ENCODE assay signal across 25 mouse cellular contexts in the genomic region with DNA sequence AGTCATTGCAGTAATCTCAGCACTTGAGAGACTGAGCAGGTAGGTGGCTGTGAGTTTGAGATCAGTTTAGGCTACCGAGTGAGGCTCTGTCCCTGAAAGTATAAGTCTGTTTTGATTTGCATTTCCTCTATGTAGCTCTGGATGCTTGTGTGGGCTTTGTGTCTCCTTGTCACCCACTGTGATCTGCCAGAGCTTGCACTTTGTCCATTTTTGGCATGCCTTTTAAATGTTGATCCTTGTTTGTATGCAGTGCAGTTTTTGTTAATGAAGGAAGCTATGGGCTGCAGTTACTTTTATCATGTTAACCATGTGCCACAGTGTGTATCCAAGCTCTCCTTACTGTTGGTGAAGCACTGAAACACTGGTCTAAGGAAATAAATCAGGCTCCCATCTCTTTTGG.
"Had no signal": no experiment of that assay in that cellular context is flagged by ENCODE, and none has a peak within 500 bp of the region (broad histone marks: within the 10 kb centered on the region; RNA-seq: fewer than 3 reads in every experiment).

No protein-coding gene starts in this region.

- DNase-seq: kidney, adult 11 months; kidney, adult 8-10 months; kidney, postnatal 10 days; kidney, postnatal 36 days; layer of hippocampus, adult 9-11 months; left cerebral cortex, postnatal 4 days; liver, postnatal 0 days; lung, embryonic 14.5 days; right cerebral cortex, adult 18-20 months; right cerebral cortex, postnatal 14 days; right cerebral cortex, postnatal 4 days; thymus, postnatal 14 days; thymus, postnatal 4 days had no signal

- H3K9me3 ChIP-seq: kidney, embryonic 15.5 days; limb, embryonic 12.5 days; limb, embryonic 15.5 days; midbrain, embryonic 12.5 days; neural tube, embryonic 12.5 days; neural tube, embryonic 15.5 days; stomach, embryonic 15.5 days had no signal

- ATAC-seq: liver, postnatal 0 days; lung, postnatal 0 days; midbrain, embryonic 16.5 days had no signal

- H3K4me2 ChIP-seq: kidney, embryonic 15.5 days; limb, embryonic 12.5 days; limb, embryonic 15.5 days; liver, embryonic 11.5 days; lung, embryonic 14.5 days; midbrain, embryonic 12.5 days; neural tube, embryonic 12.5 days; neural tube, embryonic 15.5 days; stomach, embryonic 15.5 days had no signal

- H3K4me1 ChIP-seq: kidney, embryonic 15.5 days; limb, embryonic 12.5 days; limb, embryonic 15.5 days; neural tube, embryonic 12.5 days; neural tube, embryonic 15.5 days; stomach, embryonic 15.5 days had no signal

- H3K4me3 ChIP-seq: kidney, embryonic 15.5 days; limb, embryonic 12.5 days; limb, embryonic 15.5 days; midbrain, embryonic 12.5 days; neural tube, embryonic 12.5 days; neural tube, embryonic 15.5 days; stomach, embryonic 15.5 days had no signal

- H3K27ac ChIP-seq: kidney, embryonic 15.5 days; limb, embryonic 12.5 days; limb, embryonic 15.5 days; liver, embryonic 14.5 days; macrophage; midbrain, embryonic 12.5 days; neural tube, embryonic 12.5 days; stomach, embryonic 15.5 days had no signal

- H3K9ac ChIP-seq: kidney, embryonic 15.5 days; limb, embryonic 12.5 days; limb, embryonic 15.5 days; liver, embryonic 14.5 days; liver, postnatal 0 days; lung, embryonic 14.5 days; midbrain, embryonic 12.5 days; neural tube, embryonic 12.5 days; neural tube, embryonic 15.5 days; stomach, embryonic 15.5 days had no signal

- H3K27me3 ChIP-seq: kidney, embryonic 15.5 days; limb, embryonic 12.5 days; limb, embryonic 15.5 days; midbrain, embryonic 12.5 days; neural tube, embryonic 12.5 days; neural tube, embryonic 15.5 days; stomach, embryonic 15.5 days had no signal

- H3K36me3 ChIP-seq: stomach, embryonic 15.5 days had no signal
